Mouse (Mus musculus) liver, embryonic 15.5 days (tissue): Measurements from ENCODE around the gene Olfr738. TPM values are rescaled to one million over a fixed set of nuclear protein-coding genes. Genes with fewer than 3 reads are reported as not detected.

Experiments
- ATAC-seq: fragments of 200-750 bp; cut with Nextera tagmentation; 2 replicates; pipeline ENCODE4 v1.8.0; 2017; ENCODE audit warnings: moderate number of reproducible peaks, mild to moderate bottlenecking, moderate library complexity; ENCODE audit not compliant: insufficient read depth
- H3K27ac ChIP-seq: fragments of 300-500 bp; sonication (generic); replicated peaks from 2 replicates; pipeline ENCODE4 v1.5.1; 2015; ENCODE audit warnings: mild to moderate bottlenecking, inconsistent platforms
- H3K27me3 ChIP-seq: fragments of 300-500 bp; sonication (generic); 2 replicates; pipeline ENCODE4 v1.6.1; 2015; ENCODE audit warnings: mild to moderate bottlenecking, inconsistent platforms
- H3K36me3 ChIP-seq: fragments of 300-500 bp; sonication (generic); replicated peaks from 2 replicates; pipeline ENCODE4 v1.6.1; 2015; ENCODE audit warnings: moderate library complexity, mild to moderate bottlenecking, inconsistent platforms
- H3K4me1 ChIP-seq: fragments of 300-500 bp; sonication (generic); replicated peaks from 2 replicates; pipeline ENCODE4 v1.6.1; 2015; ENCODE audit warnings: inconsistent platforms
- H3K4me2 ChIP-seq: fragments of 300-500 bp; sonication (generic); 2 replicates; pipeline ENCODE4 v1.6.1; 2015; ENCODE audit warnings: moderate library complexity, mild to moderate bottlenecking, inconsistent platforms
- H3K4me3 ChIP-seq: fragments of 300-500 bp; sonication (generic); replicated peaks from 2 replicates; pipeline ENCODE4 v1.5.1; 2015; ENCODE audit warnings: mild to moderate bottlenecking, inconsistent platforms
- H3K9ac ChIP-seq: fragments of 300-500 bp; sonication (generic); 2 replicates; pipeline ENCODE4 v1.6.1; 2015; ENCODE audit warnings: moderate library complexity, mild to moderate bottlenecking, inconsistent platforms
- H3K9me3 ChIP-seq: fragments of 300-500 bp; sonication (generic); replicated peaks from 2 replicates; pipeline ENCODE4 v1.6.1; 2016; ENCODE audit warnings: inconsistent platforms
- WGBS: fragments of 180-500 bp; shearing (Covaris S2); methylation state at CpG from one replicate; pipeline ENCODE4 v1.1.7; 2015; ENCODE audit warnings: mixed read lengths; ENCODE audit not compliant: insufficient replicate concordance; 5-methylcytosine and 5-hydroxymethylcytosine counted together
- polyA plus RNA-seq: library from polyadenylated mRNA; unstranded; fragments of >200 nt; fragmentation: Nextera tagmentation; extraction: Ambion mirVana; gene quantifications from 2 replicates; pipeline ENCODE4 v1.2.1, GENCODE M21; 2015

Olfr738 gene
- not detected in 2 replicates for polyA plus RNA-seq

DNA sequence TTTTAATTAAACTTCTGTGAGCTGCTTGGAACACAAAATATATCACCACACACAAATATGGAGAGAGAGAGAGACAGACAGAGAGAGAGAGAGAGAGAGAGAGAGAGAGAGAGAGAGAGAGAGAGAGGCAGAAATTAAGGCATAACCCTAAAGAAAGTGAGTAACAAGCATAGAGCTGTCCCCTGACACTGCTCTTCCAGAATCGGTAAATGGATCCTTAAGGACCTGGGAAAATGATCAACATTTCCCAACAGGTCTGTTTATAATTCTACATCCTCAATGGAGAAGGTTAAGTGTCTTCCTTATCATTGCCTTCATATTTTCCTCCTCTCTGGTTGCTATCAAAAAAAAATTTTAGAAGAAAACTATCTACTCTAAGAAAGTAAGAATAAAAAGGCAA, at the start of gene Olfr738:
Gene Olfr738, plus strand, starts transcription at position 301 of the 400 bp plus-strand sequence.
- Histone ChIP-seq H3K4me3 (no peak within 1 kb of the TSS), H3K27me3 (no peaks in the 10 kb centered on the region), H3K9ac (no peak within 1 kb of the TSS), H3K36me3 (no peaks in the 10 kb centered on the region), H3K9me3 (no peaks in the 10 kb centered on the region), H3K27ac (no peak within 1 kb of the TSS), H3K4me2 (no peak within 1 kb of the TSS), H3K4me1 (no peaks in the 10 kb centered on the region)
- WGBS = 65% methylated on average over 1 of the region's 1 CpGs
- ATAC-seq = no peak

DNA sequence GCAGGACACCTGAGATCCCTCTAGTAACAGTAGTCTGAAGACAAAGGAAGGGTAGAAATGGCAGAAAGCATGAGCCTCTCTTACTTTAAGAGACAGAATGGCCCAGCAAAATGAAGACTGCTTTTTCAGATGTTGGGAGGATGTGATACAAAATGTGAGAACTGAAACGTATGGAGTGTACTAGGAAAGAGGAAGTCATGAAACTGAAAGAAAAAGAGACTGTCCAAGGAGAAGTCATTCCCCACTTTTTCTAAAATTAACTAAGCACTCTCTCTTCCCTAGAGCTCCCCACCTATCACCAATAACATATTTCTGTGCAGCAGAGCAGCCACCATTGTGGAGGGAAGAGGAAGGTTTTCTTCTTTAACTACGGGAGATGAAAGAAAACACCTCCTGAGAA, 49.8 kb upstream of the Olfr738 start, which contains the start of gene Tlr11:
Gene Tlr11, plus strand, starts transcription at position 322 of the 400 bp plus-strand sequence.
- no peak within 1 kb of the TSS for H3K4me3 ChIP-seq
- H3K9ac ChIP-seq = no peak within 1 kb of the TSS
- H3K9me3 ChIP-seq = no peaks in the 10 kb centered on the region
- no peak for ATAC-seq
- H3K4me2 ChIP-seq = no peak within 1 kb of the TSS
- no peaks in the 10 kb centered on the region for H3K36me3 ChIP-seq
- WGBS = 30% methylated on average over 2 of the region's 2 CpGs
- no peaks in the 10 kb centered on the region for H3K4me1 ChIP-seq
- no peak within 1 kb of the TSS for H3K27ac ChIP-seq
- H3K27me3 ChIP-seq = no peaks in the 10 kb centered on the region

GRCm38 (mm10) chr14:50360480-50360879, 46.9 kb upstream of the Olfr738 start:
- Histone ChIP-seq H3K4me1 (no peaks in the 10 kb centered on the region), H3K36me3 (no peaks in the 10 kb centered on the region), H3K9ac (no peak overlapping the region), H3K4me2 (no peak overlapping the region), H3K4me3 (no peak overlapping the region), H3K27ac (no peak overlapping the region), H3K9me3 (no peaks in the 10 kb centered on the region), H3K27me3 (no peaks in the 10 kb centered on the region)
- ATAC-seq = no peak
- WGBS = 45% methylated on average over 3 of the region's 3 CpGs

- no peaks in the 10 kb centered on the region for H3K36me3 ChIP-seq
- no peaks in the 10 kb centered on the region for H3K9me3 ChIP-seq
- 47% methylated on average over 2 of the region's 2 CpGs for WGBS
- ATAC-seq = no peak
- H3K27ac ChIP-seq = no peak overlapping the region
- no peaks in the 10 kb centered on the region for H3K27me3 ChIP-seq
- H3K4me2 ChIP-seq = no peak overlapping the region
- H3K4me3 ChIP-seq = no peak overlapping the region
- H3K9ac ChIP-seq = no peak overlapping the region
- no peaks in the 10 kb centered on the region for H3K4me1 ChIP-seq
Measured at GRCm38 (mm10) chr14:50363561-50363960, 43.8 kb upstream of the Olfr738 start.

DNA sequence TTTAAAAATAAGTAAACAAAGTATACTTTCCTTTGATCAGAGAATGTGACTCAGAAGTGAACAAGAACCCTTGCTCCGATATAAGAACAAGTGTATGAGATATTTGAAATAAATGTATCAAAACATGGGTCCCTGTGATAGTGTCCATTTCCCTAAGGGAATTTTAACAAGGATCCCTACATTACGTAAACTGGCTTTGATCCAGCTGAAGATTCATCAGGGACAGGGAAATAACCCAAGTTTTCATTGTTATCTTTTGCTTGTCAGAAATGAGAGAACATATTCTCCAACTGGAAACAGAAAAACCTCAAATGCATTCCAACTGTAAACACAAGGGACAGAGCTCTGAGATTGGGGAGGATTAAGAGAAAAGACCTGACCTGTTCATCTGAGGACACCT, 26.5 kb upstream of the Olfr738 start, which contains the start of gene Olfr736:
Gene Olfr736, plus strand, starts transcription at position 301 of the 400 bp plus-strand sequence.
- H3K4me1 ChIP-seq = no peaks in the 10 kb centered on the region
- no peak within 1 kb of the TSS for H3K4me2 ChIP-seq
- no peak within 1 kb of the TSS for H3K4me3 ChIP-seq
- WGBS = 68% methylated on average over 2 of the region's 2 CpGs
- ATAC-seq = no peak
- H3K27ac ChIP-seq = no peak within 1 kb of the TSS
- H3K36me3 ChIP-seq = no peaks in the 10 kb centered on the region
- no peaks in the 10 kb centered on the region for H3K27me3 ChIP-seq
- H3K9ac ChIP-seq = no peak within 1 kb of the TSS
- H3K9me3 ChIP-seq = no peaks in the 10 kb centered on the region; the same call in 1 of the 2 replicates

GRCm38 (mm10) chr14:50418326-50418725, 11.0 kb downstream of the Olfr738 start, which contains the start of gene Olfr739:
TSS of gene Olfr739 (plus strand) at chr14:50418626.
- Histone ChIP-seq H3K4me2 (no peak within 1 kb of the TSS), H3K4me3 (no peak within 1 kb of the TSS), H3K9me3 (no peaks in the 10 kb centered on the region), H3K9ac (no peak within 1 kb of the TSS), H3K36me3 (no peaks in the 10 kb centered on the region), H3K27me3 (no peaks in the 10 kb centered on the region), H3K27ac (no peak within 1 kb of the TSS), H3K4me1 (no peaks in the 10 kb centered on the region)
- WGBS = 44% methylated on average over 2 of the region's 2 CpGs
- no peak for ATAC-seq

GRCm38 (mm10) chr14:50445245-50445644, 37.9 kb downstream of the Olfr738 start, which contains the start of gene Olfr740:
TSS of gene Olfr740 (plus strand) at chr14:50445545.
- ATAC-seq = no peak
- Histone ChIP-seq H3K4me1 (no peaks in the 10 kb centered on the region), H3K4me3 (no peak within 1 kb of the TSS), H3K4me2 (no peak within 1 kb of the TSS), H3K9me3 (no peaks in the 10 kb centered on the region), H3K36me3 (no peaks in the 10 kb centered on the region), H3K27me3 (no peaks in the 10 kb centered on the region), H3K9ac (no peak within 1 kb of the TSS), H3K27ac (no peak within 1 kb of the TSS)
- 56% methylated on average over 3 of the region's 3 CpGs for WGBS

Other genes with a start within 250 kb of the Olfr738 start
- not detected in 2 replicates for gene Olfr730, start 219.4 kb upstream of the Olfr738 start, polyA plus RNA-seq
- not detected in 2 replicates for gene Olfr731, start 165.7 kb upstream of the Olfr738 start, polyA plus RNA-seq
- gene Olfr732, start 123.4 kb upstream of the Olfr738 start, polyA plus RNA-seq = not detected in 2 replicates
- not detected in 2 replicates for gene Olfr733, start 106.0 kb upstream of the Olfr738 start, polyA plus RNA-seq
- gene Olfr734, start 80.8 kb upstream of the Olfr738 start, polyA plus RNA-seq = not detected in 2 replicates
- not detected in 2 replicates for gene Olfr735, start 58.7 kb upstream of the Olfr738 start, polyA plus RNA-seq
- 0.03 TPM in 1 of 2 replicates, not detected in the other for gene Tlr11, start 49.7 kb upstream of the Olfr738 start, polyA plus RNA-seq
- not detected in 2 replicates for gene Olfr736, start 26.4 kb upstream of the Olfr738 start, polyA plus RNA-seq
- not detected in 2 replicates for gene Olfr739, start 11.1 kb downstream of the Olfr738 start, polyA plus RNA-seq
- not detected in 2 replicates for gene Olfr740, start 38.0 kb downstream of the Olfr738 start, polyA plus RNA-seq
- not detected in 2 replicates for gene Olfr741, start 65.2 kb downstream of the Olfr738 start, polyA plus RNA-seq
- not detected in 2 replicates for gene Olfr742, start 96.0 kb downstream of the Olfr738 start, polyA plus RNA-seq
- gene Olfr743, start 114.3 kb downstream of the Olfr738 start, polyA plus RNA-seq = not detected in 2 replicates
- not detected in 2 replicates for gene Olfr744, start 207.3 kb downstream of the Olfr738 start, polyA plus RNA-seq
- gene Olfr745, start 231.8 kb downstream of the Olfr738 start, polyA plus RNA-seq = not detected in 2 replicates
- not detected in 2 replicates for gene Olfr746, start 239.5 kb downstream of the Olfr738 start, polyA plus RNA-seq